Mouse (Mus musculus) forebrain, embryonic 16.5 days (tissue): ENCODE measurements at regions not wholly inside any gene's neighbourhood (a gene's known extent, or its start where the extent isn't known, plus 50 kb on each side); places are given as distances from the start of the nearest gene placed in this dataset.

Experiments used
- ATAC-seq: fragments of 200-750 bp; cut with Nextera tagmentation; 2 replicates; pipeline ENCODE4 v1.8.0; 2017; ENCODE audit warnings: mild to moderate bottlenecking, moderate library complexity
- H3K27ac ChIP-seq: fragments of 300-500 bp; sonication (generic); 2 replicates; pipeline ENCODE4 v1.5.1; 2014; ENCODE audit warnings: low read length, control low read depth
- H3K27me3 ChIP-seq: fragments of 300-500 bp; sonication (generic); replicated peaks from 2 replicates; pipeline ENCODE4 v1.6.1; 2014; ENCODE audit warnings: low read length; ENCODE audit not compliant: control insufficient read depth, insufficient read depth
- H3K36me3 ChIP-seq: fragments of 300-500 bp; sonication (generic); 2 replicates; pipeline ENCODE4 v1.6.1; 2014; ENCODE audit not compliant: control insufficient read depth, insufficient read depth
- H3K4me1 ChIP-seq: fragments of 300-500 bp; sonication (generic); replicated peaks from 2 replicates; pipeline ENCODE4 v1.6.1; 2014; ENCODE audit warnings: low read length; ENCODE audit not compliant: control insufficient read depth, insufficient read depth
- H3K4me2 ChIP-seq: fragments of 300-500 bp; sonication (generic); 2 replicates; pipeline ENCODE4 v1.6.1; 2014; ENCODE audit warnings: mild to moderate bottlenecking, low read length, control low read depth
- H3K4me3 ChIP-seq: fragments of 300-500 bp; sonication (generic); replicated peaks from 2 replicates; pipeline ENCODE4 v1.5.1; 2014; ENCODE audit warnings: mild to moderate bottlenecking, low read length, control low read depth
- H3K9ac ChIP-seq: fragments of 300-500 bp; sonication (generic); replicated peaks from 2 replicates; pipeline ENCODE4 v1.6.1; 2014; ENCODE audit warnings: low read depth, low read length, control low read depth
- H3K9me3 ChIP-seq: fragments of 300-500 bp; sonication (generic); 2 replicates; pipeline ENCODE4 v1.6.1; 2016; ENCODE audit warnings: low read length; ENCODE audit not compliant: control insufficient read depth
- WGBS: fragments of 180-500 bp; shearing (Covaris S2); extraction: QIAGEN DNeasy Blood & Tissue Kit; methylation state at CpG from one replicate; pipeline ENCODE4 v1.1.7; 2014; 5-methylcytosine and 5-hydroxymethylcytosine counted together

DNA sequence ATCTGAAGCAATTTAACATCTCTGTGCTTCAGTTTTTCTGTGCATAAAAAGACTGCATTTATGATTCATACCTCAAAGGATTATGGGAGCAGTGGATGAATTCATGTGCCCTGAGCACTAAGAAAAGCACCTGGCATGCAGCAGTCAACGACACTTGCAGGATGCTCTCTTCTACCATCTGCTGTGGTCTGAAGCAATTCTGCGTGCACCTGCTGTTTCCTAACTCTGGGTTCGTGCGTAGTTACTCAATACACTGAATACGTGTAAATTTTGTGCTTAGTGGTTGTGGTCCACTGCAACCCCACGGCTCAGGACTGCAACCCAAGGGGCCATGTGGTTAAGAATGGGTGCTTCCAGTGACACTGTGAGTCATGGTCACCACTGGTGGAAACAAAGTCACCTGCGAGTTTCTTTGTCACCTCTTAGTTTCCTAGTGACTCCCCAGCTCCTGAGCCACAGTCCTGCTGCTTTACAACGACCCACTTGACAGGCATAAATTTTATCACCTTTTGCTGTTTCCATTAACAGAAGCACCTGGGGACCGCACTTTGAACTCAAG is 98.7 kb upstream of the Arhgap21 start:
- WGBS: 91% methylated on average over 9 of the region's 9 CpGs
- Histone ChIP-seq H3K9me3 (no peaks in the 10 kb centered on the region), H3K9ac (no peak overlapping the region), H3K27ac (no peak overlapping the region), H3K4me1 (no peaks in the 10 kb centered on the region), H3K27me3 (no peaks in the 10 kb centered on the region), H3K4me2 (no peak overlapping the region), H3K4me3 (no peak overlapping the region), H3K36me3 (no peaks in the 10 kb centered on the region)
- no peak for ATAC-seq

DNA sequence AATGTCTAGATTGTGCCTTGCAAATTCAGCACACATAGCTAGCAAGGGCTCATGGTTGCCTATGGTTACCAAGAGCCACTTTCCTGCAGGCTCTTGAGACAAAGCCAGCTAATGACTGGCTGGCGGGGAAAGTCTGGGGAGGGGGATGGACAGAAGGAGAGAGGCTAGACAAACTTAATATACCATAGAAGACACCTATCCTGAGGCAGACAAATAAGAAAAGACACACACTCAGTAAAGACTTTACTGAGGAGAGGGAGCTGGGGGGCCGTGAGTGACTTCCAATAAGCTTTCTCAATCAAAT is 91.6 kb upstream of the Arhgap21 start:
- Histone ChIP-seq H3K36me3 (no peaks in the 10 kb centered on the region), H3K27me3 (no peaks in the 10 kb centered on the region), H3K4me1 (peaks cover 23% of the 10 kb centered on the region), H3K4me2 (no peak overlapping the region), H3K9me3 (no peaks in the 10 kb centered on the region; the same call in 1 of the 2 replicates), H3K27ac (peak overlapping the region; percentile 77), H3K4me3 (no peak overlapping the region), H3K9ac (no peak overlapping the region)
- 8% methylated on average over 2 of the region's 2 CpGs for WGBS
- ATAC-seq: peak; percentile 85

DNA sequence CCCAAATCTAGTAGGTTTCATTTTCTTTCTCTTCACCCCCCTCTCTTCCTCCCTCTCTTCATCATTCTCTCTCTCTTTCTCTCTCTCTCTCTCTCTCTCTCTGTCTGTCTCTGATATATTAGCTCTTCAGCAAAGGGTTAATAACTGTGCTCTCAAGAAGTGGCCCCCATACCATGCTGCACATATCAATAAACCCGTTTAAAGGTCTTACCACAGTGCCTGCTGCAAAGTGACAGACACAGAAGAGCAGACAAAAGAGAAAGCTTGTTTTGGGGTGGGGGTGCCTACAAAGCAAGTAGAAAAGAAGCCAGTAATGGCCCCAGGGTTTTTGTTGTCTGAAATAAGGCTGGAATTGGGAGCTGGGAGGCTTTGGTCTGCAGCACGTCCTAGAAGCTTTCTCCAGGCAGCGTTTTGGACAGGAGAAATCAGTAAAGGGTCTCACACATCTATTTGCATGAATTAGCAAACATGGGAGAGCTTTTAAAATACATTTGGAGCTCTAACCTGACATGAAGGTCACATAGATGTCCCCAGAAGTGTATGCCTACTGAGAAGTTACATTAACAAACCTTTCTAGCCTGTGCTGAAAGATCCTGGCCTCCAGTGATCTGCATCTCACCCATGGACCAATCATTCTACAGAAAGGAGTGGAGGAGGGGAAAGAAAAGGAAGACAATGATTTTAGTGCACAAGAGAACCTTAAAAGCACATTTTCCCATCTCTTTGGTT is 91.1 kb upstream of the Arhgap21 start:
- 4% methylated on average over 3 of the region's 3 CpGs for WGBS
- no peak overlapping the region for H3K4me3 ChIP-seq
- H3K36me3 ChIP-seq: no peaks in the 10 kb centered on the region
- H3K9ac ChIP-seq: peak overlapping the region; percentile 18; the same call in 1 of the 2 replicates
- ATAC-seq: peak; percentile 34
- peaks cover 23% of the 10 kb centered on the region for H3K4me1 ChIP-seq
- H3K27ac ChIP-seq: peak overlapping the region; percentile 77
- no peaks in the 10 kb centered on the region; the same call in 1 of the 2 replicates for H3K9me3 ChIP-seq
- H3K4me2 ChIP-seq: no peak overlapping the region
- H3K27me3 ChIP-seq: no peaks in the 10 kb centered on the region

DNA sequence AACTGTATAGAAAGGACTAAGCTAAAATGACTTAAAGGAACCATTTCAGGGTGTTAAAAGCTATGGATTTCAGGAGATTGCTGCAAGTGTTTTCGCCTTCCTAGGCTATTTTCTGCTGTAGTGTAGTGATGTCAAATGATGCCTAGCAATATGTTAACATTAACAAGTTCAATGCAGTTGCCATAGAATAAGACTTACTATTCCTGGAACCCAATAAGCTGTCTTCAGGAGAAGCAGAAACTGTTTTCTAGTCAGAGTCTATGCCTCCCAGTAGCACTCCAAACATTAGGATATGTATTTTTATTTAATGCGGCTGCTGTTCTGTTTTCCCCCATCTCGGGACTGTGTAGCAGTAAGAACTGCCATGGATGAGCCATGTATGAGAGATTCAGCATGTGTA is 90.3 kb upstream of the Arhgap21 start:
- no peak overlapping the region for H3K4me3 ChIP-seq
- H3K4me2 ChIP-seq: no peak overlapping the region
- no peak overlapping the region for H3K27ac ChIP-seq
- no peak overlapping the region for H3K9ac ChIP-seq
- H3K4me1 ChIP-seq: peaks cover 23% of the 10 kb centered on the region
- no peaks in the 10 kb centered on the region for H3K36me3 ChIP-seq
- no peaks in the 10 kb centered on the region for H3K27me3 ChIP-seq
- peak; percentile 45 for ATAC-seq
- WGBS: 70% methylated on average over 3 of the region's 3 CpGs
- no peaks in the 10 kb centered on the region; the same call in 1 of the 2 replicates for H3K9me3 ChIP-seq

DNA sequence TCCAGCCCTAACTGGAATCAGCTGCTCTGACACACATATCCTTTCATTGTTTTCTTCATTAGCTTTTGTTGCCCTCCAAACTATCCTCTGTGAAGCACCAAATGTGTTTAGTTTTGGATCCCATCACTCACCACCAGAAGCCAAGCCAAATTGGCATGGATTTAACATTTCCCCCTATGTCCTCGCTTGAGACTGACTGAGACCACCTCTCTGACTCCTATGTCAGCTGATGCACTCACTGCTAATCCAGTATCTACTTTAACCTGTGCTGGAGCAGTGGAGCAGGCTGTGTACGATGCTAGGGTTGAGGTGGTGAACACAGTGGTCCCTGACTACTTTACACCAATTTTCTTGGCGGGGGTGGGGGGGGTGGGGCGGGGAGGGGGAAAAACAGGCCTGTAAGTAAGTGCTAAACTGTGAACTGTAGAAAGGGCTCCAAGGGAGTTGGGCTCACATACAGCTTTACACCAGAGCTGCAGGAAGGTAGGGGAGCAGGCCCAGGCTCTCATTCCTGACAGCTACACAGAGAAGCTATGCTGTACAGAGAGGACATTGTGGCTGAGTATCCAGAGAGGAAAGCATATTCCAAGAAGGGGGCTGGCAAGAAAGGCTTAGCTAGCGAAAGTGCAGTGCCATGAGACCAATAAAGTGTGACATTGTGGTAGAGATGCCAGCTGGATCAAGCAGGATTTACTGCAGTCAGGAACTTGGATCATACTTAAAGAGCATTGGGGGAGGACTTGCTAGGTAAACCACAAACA is 87.9 kb upstream of the Arhgap21 start:
- H3K4me1 ChIP-seq: peaks cover 23% of the 10 kb centered on the region
- 58% methylated on average over 5 of the region's 5 CpGs for WGBS
- H3K9ac ChIP-seq: no peak overlapping the region
- H3K4me2 ChIP-seq: no peak overlapping the region
- no peaks in the 10 kb centered on the region for H3K27me3 ChIP-seq
- H3K27ac ChIP-seq: no peak overlapping the region
- no peaks in the 10 kb centered on the region for H3K36me3 ChIP-seq
- H3K4me3 ChIP-seq: no peak overlapping the region
- H3K9me3 ChIP-seq: no peaks in the 10 kb centered on the region; the same call in 1 of the 2 replicates
- ATAC-seq: peak; percentile 37

DNA sequence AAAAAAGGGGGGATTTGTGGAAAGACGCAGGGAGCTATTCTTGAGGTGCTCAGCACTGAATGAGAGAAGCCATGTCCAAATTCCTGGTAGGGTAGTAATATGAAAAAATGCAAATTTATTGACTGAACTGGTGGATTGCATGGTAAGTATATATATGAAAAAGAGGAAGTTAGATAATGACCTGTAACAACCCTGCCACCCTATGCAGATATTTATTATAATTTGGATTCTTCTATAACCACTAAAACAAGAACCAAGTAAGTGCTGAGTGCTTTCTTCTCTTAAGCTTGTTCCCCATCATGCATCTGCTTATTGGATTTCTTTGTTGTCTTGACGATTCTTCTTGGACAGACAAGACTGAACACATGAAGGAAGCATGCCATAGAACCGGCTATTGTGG is 86.7 kb upstream of the Arhgap21 start:
- Histone ChIP-seq H3K9me3 (no peaks in the 10 kb centered on the region), H3K27me3 (no peaks in the 10 kb centered on the region), H3K9ac (no peak overlapping the region), H3K4me3 (no peak overlapping the region), H3K4me2 (no peak overlapping the region), H3K36me3 (no peaks in the 10 kb centered on the region), H3K4me1 (peaks cover 21% of the 10 kb centered on the region), H3K27ac (no peak overlapping the region)
- 88% methylated on average over 3 of the region's 3 CpGs for WGBS
- no peak for ATAC-seq

DNA sequence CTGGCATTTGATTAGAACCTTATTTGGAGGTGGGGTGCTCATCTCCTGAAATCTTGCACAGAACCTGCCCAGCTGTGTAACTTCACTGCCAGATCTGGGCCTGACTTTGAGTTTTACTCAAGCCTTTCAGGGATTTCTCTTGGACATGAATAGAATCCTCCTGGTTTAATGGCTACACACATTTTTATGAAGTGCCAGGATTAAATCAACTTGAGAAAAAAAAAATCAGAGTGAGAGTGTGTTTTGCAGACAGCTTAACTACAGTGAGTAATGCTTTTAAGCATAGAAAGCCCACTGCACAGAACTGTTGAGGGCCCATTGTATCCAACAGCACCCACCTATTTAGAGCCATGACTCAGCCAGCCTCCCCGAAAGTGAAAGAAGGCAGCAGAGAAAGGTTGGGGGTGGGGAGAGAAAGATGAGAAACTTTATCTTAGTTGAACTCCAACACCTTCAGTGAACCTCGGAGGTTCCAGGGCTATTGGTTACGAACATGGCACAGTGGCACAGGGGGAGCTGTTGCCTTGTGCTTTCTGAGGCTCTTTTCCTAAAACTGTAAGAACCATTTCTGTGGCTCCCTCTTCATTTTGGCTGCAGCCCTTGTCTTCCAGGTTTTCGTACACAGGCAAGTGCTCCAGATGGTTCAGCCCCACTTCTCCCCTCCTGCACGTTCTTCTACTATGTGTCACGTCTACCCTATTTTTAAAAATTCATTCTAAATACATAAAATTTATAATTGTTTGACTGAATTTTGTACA is 85.8 kb upstream of the Arhgap21 start:
- H3K9ac ChIP-seq: no peak overlapping the region
- no peak overlapping the region for H3K4me3 ChIP-seq
- ATAC-seq: no peak
- WGBS: 52% methylated on average over 6 of the region's 6 CpGs
- H3K36me3 ChIP-seq: no peaks in the 10 kb centered on the region
- no peaks in the 10 kb centered on the region for H3K27me3 ChIP-seq
- no peak overlapping the region for H3K27ac ChIP-seq
- no peaks in the 10 kb centered on the region for H3K9me3 ChIP-seq
- H3K4me2 ChIP-seq: no peak overlapping the region
- peaks cover 12% of the 10 kb centered on the region for H3K4me1 ChIP-seq

DNA sequence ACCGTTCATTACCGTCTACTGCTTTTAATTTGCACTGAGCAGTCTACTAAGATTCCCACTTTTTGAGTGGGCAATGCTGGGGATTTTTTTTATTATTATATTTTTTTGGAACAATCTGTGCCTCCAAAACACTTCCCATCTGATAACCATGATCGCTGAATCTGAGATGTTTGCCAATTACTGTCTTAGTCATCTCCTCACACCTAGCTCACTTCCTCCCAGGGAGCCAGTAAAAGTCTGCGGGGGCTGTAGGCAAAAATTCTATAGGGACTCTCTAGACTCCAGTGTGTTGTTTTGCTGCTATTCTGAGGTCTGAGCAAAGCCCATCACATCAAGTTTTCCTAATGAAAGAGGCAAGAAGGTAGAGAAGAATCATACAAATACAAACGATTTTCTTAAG is 84.9 kb upstream of the Arhgap21 start:
- 88% methylated on average over 5 of the region's 5 CpGs for WGBS
- Histone ChIP-seq H3K4me3 (no peak overlapping the region), H3K27me3 (no peaks in the 10 kb centered on the region), H3K4me1 (peaks cover 7% of the 10 kb centered on the region; the same call in 1 of the 2 replicates), H3K27ac (no peak overlapping the region), H3K9ac (no peak overlapping the region), H3K9me3 (no peaks in the 10 kb centered on the region), H3K4me2 (no peak overlapping the region), H3K36me3 (no peaks in the 10 kb centered on the region)
- no peak for ATAC-seq

DNA sequence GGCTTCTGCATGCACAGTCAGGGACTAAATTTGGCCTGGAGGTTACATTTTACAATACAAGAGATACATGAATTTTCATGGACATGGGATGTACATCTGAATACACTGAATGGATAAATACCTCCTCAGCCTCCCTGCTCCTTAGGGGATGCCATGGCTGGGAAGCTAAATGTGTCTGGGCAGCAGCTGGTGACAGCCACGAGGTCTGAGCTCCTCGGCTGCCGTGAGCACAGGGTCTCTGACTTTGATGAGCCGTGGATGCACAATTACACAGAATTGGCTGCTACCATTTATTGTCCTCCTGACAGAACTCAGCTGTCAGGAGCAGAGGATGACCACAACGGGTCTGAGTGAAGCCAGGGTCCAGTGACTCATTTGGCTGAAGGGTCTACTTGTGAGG is 80.3 kb upstream of the Arhgap21 start:
- Histone ChIP-seq H3K27ac (no peak overlapping the region), H3K4me3 (no peak overlapping the region), H3K9me3 (no peaks in the 10 kb centered on the region), H3K4me2 (no peak overlapping the region), H3K9ac (no peak overlapping the region), H3K4me1 (peaks cover 8% of the 10 kb centered on the region), H3K36me3 (no peaks in the 10 kb centered on the region), H3K27me3 (no peaks in the 10 kb centered on the region)
- 65% methylated on average over 5 of the region's 5 CpGs for WGBS
- ATAC-seq: no peak
